Mouse (Mus musculus): ENCODE results near the gene Itga3. TPM values are rescaled to one million over a fixed set of nuclear protein-coding genes. Genes with fewer than 3 reads are reported as not detected.

Gene Itga3
- total and polyA plus RNA-seq, 3 experiments = not detected

DNA sequence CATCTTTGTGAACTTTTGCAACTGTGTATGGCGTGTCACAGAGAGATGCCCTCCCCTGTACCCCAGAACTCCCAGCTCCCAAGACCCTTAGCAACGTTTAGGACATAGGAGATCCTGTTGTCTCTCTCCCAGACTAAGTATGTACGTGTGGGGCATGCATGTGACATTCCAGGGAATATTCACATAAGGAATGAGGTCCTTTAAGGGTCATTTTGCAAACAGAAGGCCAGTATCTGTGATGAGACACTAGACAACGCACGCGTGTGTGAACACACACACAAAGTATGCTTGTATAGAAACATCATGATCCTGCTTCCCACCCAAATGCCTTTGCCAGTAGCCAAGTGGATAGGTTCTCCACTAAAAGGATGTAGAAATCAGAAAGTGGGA lies 45.5 kb upstream of the Itga3 start:
- Histone ChIP-seq H3K9me3 (replicated peaks; ENCODE audit: insufficient read depth, low read length) (no peaks in the 10 kb centered on the region), H3K4me1 (ENCODE audit: control insufficient read depth in 1 of 2, insufficient read depth in 2 of 2, low read length in 2 of 2) (no peaks in the 10 kb centered on the region), H3K27me3 (ENCODE audit: control insufficient read depth in 1 of 2, insufficient read depth in 2 of 2, low read length in 2 of 2) (peaks cover 1 to 8% of the 10 kb centered on the region in 2 experiments; a peak in 3 of 4 replicates), H3K79me2 (ENCODE audit: control insufficient read depth, insufficient read depth, low read length, poor library complexity) (no peaks in the 10 kb centered on the region), H3K9ac (ENCODE audit: control insufficient read depth, low read depth, low read length, poor library complexity, severe bottlenecking) (no peak overlapping the region), H3K4me3 (ENCODE audit: control insufficient read depth in 1 of 2, insufficient read depth in 1 of 2, low read depth in 2 of 2, low read length in 2 of 2) (no peak overlapping the region), H3K27ac (ENCODE audit: control insufficient read depth, low read depth, low read length) (no peak overlapping the region), H3K36me3 (ENCODE audit: control insufficient read depth in 1 of 2, insufficient read depth in 2 of 2, low read length in 2 of 2) (no peaks in the 10 kb centered on the region)
- TF ChIP-seq EP300 (IDR thresholded peaks at IDR 0.05; ENCODE audit: low read depth in 1 of 2, low read length in 2 of 2) = no peak
- TF ChIP-seq ZMIZ1 (IDR thresholded peaks at IDR 0.05; ENCODE audit: low read depth, low read length) = no peak
- no peak for TF ChIP-seq ZNF384 (IDR thresholded peaks at IDR 0.05; ENCODE audit: low read depth, low read length)
- TF ChIP-seq MYC (IDR thresholded peaks at IDR 0.05; ENCODE audit: low read depth, low read length) = no peak
- no peak for TF ChIP-seq MAX (IDR thresholded peaks at IDR 0.05; ENCODE audit: low read length)
- no peak for TF ChIP-seq SIN3A (IDR thresholded peaks at IDR 0.05; ENCODE audit: low read length)
- no peak for TF ChIP-seq CHD1 (IDR thresholded peaks at IDR 0.05; ENCODE audit: low read depth, low read length)
- TF ChIP-seq POLR2AphosphoS5 (IDR thresholded peaks at IDR 0.05; ENCODE audit: borderline replicate concordance, low read depth, low read length) = no peak
- TF ChIP-seq ZKSCAN1 (IDR thresholded peaks at IDR 0.05; ENCODE audit: low read depth, low read length) = no peak
- no peak for TF ChIP-seq MEF2A (IDR thresholded peaks at IDR 0.05; ENCODE audit: extremely low read depth, insufficient replicate concordance, low read depth, low read length, poor library complexity, severe bottlenecking)
- DNase-seq (ENCODE audit: low read depth, low spot score) = no peak

DNA sequence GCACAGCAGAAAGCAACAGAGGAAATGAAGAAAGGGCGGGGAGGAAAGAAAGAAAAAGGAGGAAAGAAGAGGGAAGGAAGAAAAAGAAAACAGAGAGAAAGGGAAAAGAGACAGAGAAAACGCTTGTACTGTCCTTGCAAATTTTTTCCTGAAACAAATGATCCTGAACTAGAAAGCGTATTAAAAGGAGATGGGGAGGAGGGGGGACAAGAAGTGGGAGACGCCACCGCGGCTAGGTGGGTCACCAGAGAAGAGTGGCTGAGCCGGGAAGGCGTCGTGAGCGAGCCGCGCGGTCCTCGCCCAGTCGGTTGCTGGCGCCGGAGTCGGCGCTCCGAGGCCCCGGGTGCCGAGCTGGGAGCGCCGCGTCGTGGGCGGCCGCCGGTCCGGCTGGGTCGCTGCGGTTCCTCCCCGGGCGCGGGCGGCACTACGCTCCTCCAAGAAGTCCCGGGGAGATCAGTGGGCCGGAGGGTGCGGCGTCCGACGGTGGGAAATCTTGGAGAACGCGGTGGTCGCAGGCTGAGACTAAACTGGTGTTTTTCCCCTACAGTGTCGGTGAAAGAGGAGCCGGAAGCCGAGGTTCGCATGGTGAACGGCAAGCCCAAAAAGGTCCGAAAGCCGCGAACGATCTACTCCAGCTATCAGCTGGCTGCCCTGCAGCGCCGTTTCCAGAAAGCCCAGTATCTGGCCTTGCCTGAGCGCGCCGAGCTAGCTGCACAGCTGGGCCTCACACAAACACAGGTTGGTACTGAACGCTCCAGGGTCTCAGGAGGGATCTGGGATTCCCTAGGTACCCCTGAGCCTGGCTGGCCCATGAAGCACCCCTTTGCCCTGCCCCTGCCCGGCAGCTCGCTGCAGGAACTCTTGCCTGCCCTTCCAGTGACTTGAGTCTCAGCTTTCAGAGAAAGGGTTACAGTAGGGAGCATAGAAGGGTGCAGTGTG lies 44.8 kb upstream of the Itga3 start:
- no peak overlapping the region for H3K9ac ChIP-seq (ENCODE audit: control insufficient read depth, low read depth, low read length, poor library complexity, severe bottlenecking)
- no peaks in the 10 kb centered on the region for H3K4me1 ChIP-seq (ENCODE audit: control insufficient read depth in 1 of 2, insufficient read depth in 2 of 2, low read length in 2 of 2)
- H3K9me3 ChIP-seq (replicated peaks; ENCODE audit: insufficient read depth, low read length) = no peaks in the 10 kb centered on the region
- H3K79me2 ChIP-seq (ENCODE audit: control insufficient read depth, insufficient read depth, low read length, poor library complexity) = no peaks in the 10 kb centered on the region
- H3K4me3 ChIP-seq (ENCODE audit: control insufficient read depth in 1 of 2, insufficient read depth in 1 of 2, low read depth in 2 of 2, low read length in 2 of 2) = no peak overlapping the region
- no peaks in the 10 kb centered on the region for H3K36me3 ChIP-seq (ENCODE audit: control insufficient read depth in 1 of 2, insufficient read depth in 2 of 2, low read length in 2 of 2)
- no peak overlapping the region for H3K27ac ChIP-seq (ENCODE audit: control insufficient read depth, low read depth, low read length)
- TF ChIP-seq TBP (IDR thresholded peaks at IDR 0.05; ENCODE audit: low read depth, low read length) (no peak), MXI1 (IDR thresholded peaks at IDR 0.05; ENCODE audit: low read depth, low read length) (no peak), POLR2AphosphoS5 (IDR thresholded peaks at IDR 0.05; ENCODE audit: borderline replicate concordance, low read depth, low read length) (no peak), POLR2AphosphoS2 (IDR thresholded peaks at IDR 0.05; ENCODE audit: low read length) (no peak), GATA1 (IDR thresholded peaks at IDR 0.05; ENCODE audit: low read depth, low read length) (no peak), CTCF (IDR thresholded peaks at IDR 0.05 in 2 of 3, conservative IDR thresholded peaks at IDR 0.05 in 1 of 3; ENCODE audit: control insufficient read depth in 1 of 3, insufficient read depth in 1 of 3, low read depth in 2 of 3, low read length in 3 of 3, poor library complexity in 1 of 3, severe bottlenecking in 1 of 3) (no peak), EP300 (IDR thresholded peaks at IDR 0.05; ENCODE audit: low read depth in 1 of 2, low read length in 2 of 2) (no peak), USF1 (IDR thresholded peaks at IDR 0.05; ENCODE audit: low read depth, low read length) (no peak), TAL1 (IDR thresholded peaks at IDR 0.05; ENCODE audit: low read length) (no peak), BHLHE40 (IDR thresholded peaks at IDR 0.05; ENCODE audit: borderline replicate concordance, low read depth, low read length) (no peak), MEF2A (IDR thresholded peaks at IDR 0.05; ENCODE audit: extremely low read depth, insufficient replicate concordance, low read depth, low read length, poor library complexity, severe bottlenecking) (no peak), NELFE (IDR thresholded peaks at IDR 0.05; ENCODE audit: low read depth, low read length) (no peak), CHD2 (IDR thresholded peaks at IDR 0.05; ENCODE audit: low read length) (no peak), NRF1 (IDR thresholded peaks at IDR 0.05; ENCODE audit: insufficient read depth, low read depth, low read length, poor library complexity, severe bottlenecking) (no peak), ETS1 (IDR thresholded peaks at IDR 0.05; ENCODE audit: low read depth, low read length) (no peak)
- DNase-seq (ENCODE audit: low read depth, low spot score) = no peak
- H3K27me3 ChIP-seq (ENCODE audit: control insufficient read depth in 1 of 2, insufficient read depth in 2 of 2, low read length in 2 of 2) = peaks cover 1 to 8% of the 10 kb centered on the region in 2 experiments; a peak in 3 of 4 replicates

All from MEL (cell line).